Mouse (Mus musculus): ENCODE data around the gene Sag.

DNA sequence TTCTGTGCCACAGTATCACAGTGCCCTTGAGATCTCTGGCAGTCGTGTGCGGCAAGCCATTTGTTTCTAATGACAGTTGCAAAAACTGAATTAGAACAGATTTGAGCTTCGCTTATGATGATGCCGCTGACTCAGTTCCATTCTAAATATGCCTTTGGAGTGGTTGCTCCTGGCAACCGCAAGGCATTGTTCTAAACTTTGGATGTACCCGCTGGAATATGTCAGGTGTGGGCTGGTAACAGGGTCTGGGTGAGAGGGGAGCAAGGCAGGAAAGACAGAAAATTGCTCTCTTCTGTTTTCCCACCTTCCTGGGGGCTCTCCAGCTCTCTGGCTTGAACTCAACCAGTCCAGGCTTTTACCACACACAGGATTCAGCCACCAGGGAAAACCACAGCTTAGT, 9.7 kb downstream of the Sag start:
- no peak for TF ChIP-seq POLR2A (IDR thresholded peaks at IDR 0.05; ENCODE audit: extremely low read depth, insufficient read depth, low read length)
- TF ChIP-seq CTCF (IDR thresholded peaks at IDR 0.05; ENCODE audit: low read depth, low read length) = no peak

Data from liver, adult 2 months (tissue).